Mouse (Mus musculus): Measurements from ENCODE around the gene Stim1.

GRCm38 (mm10) chr7:102305596-102305995 is 38.0 kb downstream of the Stim1 start:
- no peak for TF ChIP-seq GATA1 (IDR thresholded peaks at IDR 0.05; ENCODE audit: low read length)
- TF ChIP-seq TAL1 (IDR thresholded peaks at IDR 0.05; ENCODE audit: low read length): no peak

Measured in erythroblast, embryonic 14.5 days (primary cell).